In the genomic region with DNA sequence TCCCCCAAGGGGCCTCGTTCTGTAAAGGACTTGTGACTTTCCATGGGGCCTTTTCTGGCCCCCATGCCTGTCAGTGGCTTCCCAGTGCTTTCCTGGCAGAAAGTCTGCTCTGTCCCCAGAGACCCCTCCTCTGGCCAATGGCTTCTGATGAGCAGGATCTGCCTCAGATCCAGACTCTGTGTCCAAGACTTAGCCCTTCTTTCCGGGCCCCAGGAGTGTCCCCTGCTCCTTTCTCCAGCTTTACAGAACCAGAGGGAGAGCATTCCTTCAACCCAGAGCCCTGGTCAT, we compare ENCODE assay signal across 14 mouse cellular contexts. TPM values are rescaled to one million over a fixed set of nuclear protein-coding genes. Genes with fewer than 3 reads are reported as not detected.
DNase-seq lines count a peak whose midpoint lies in the region; ATAC-seq lines count a peak whose summit lies in the region.
"Had no signal": no experiment of that assay in that cellular context is flagged by ENCODE, and none has a peak within 500 bp of the region (broad histone marks: within the 10 kb centered on the region; RNA-seq: fewer than 3 reads in every experiment).

No protein-coding gene starts in this region.

- H3K36me3 ChIP-seq in heart, embryonic 12.5 days: no peaks in the 10 kb centered on the region
- H3K36me3 ChIP-seq in midbrain, embryonic 12.5 days: no peaks in the 10 kb centered on the region
- H3K36me3 ChIP-seq in midbrain, embryonic 14.5 days (ENCODE audit: control insufficient read depth, insufficient read depth, low read length): no peaks in the 10 kb centered on the region
- no peaks in the 10 kb centered on the region for H3K36me3 ChIP-seq in intestine, embryonic 16.5 days (ENCODE audit: control insufficient read depth, insufficient read depth, low read length)
- H3K36me3 ChIP-seq: embryonic facial prominence, embryonic 15.5 days had no signal

- H3K4me2 ChIP-seq in heart, embryonic 12.5 days: no peak overlapping the region
- H3K4me2 ChIP-seq in midbrain, embryonic 12.5 days (replicated peaks): 0 out of 2 replicates have a peak overlapping the region, but pooled peaks have one; percentile 2
- no peak overlapping the region for H3K4me2 ChIP-seq in midbrain, embryonic 14.5 days (ENCODE audit: low read length)
- H3K4me2 ChIP-seq in intestine, embryonic 16.5 days (ENCODE audit: low read depth, low read length): no peak overlapping the region
- H3K4me2 ChIP-seq: embryonic facial prominence, embryonic 15.5 days had no signal

- no peak for ATAC-seq in heart, embryonic 12.5 days (ENCODE audit: insufficient number of reproducible peaks, low FRiP score)
- no peak for ATAC-seq in midbrain, embryonic 12.5 days (ENCODE audit: low FRiP score, low read depth)
- no peak for ATAC-seq in midbrain, embryonic 14.5 days (ENCODE audit: low FRiP score, low TSS enrichment)
- no peak for ATAC-seq in intestine, embryonic 16.5 days
- ATAC-seq: Patski had no signal

- intact Hi-C loops in heart, postnatal 14 days (cut with DNase I): loop anchor here (5.0 kb wide), 1 partner anchor 83 kb away; a partner anchor contains a TSS

- H3K27ac ChIP-seq in heart, embryonic 12.5 days (ENCODE audit: poor library complexity, severe bottlenecking): no peak overlapping the region
- no peak overlapping the region for H3K27ac ChIP-seq in midbrain, embryonic 12.5 days (replicated peaks)
- H3K27ac ChIP-seq in midbrain, embryonic 14.5 days (replicated peaks; ENCODE audit: low read depth, low read length): no peak overlapping the region
- no peak overlapping the region for H3K27ac ChIP-seq in intestine, embryonic 16.5 days (ENCODE audit: low read length)
- H3K27ac ChIP-seq: embryonic facial prominence, embryonic 15.5 days; liver, embryonic 14.5 days had no signal

- H3K4me3 ChIP-seq in heart, embryonic 12.5 days: no peak overlapping the region
- H3K4me3 ChIP-seq in midbrain, embryonic 12.5 days: no peak overlapping the region
- H3K4me3 ChIP-seq in midbrain, embryonic 14.5 days (replicated peaks; ENCODE audit: low read depth, low read length): no peak overlapping the region
- H3K4me3 ChIP-seq in intestine, embryonic 16.5 days (ENCODE audit: low read length): no peak overlapping the region
- H3K4me3 ChIP-seq: embryonic facial prominence, embryonic 15.5 days had no signal

- no peaks in the 10 kb centered on the region for H3K9me3 ChIP-seq in heart, embryonic 12.5 days (replicated peaks)
- H3K9me3 ChIP-seq in midbrain, embryonic 12.5 days: no peaks in the 10 kb centered on the region
- no peaks in the 10 kb centered on the region for H3K9me3 ChIP-seq in midbrain, embryonic 14.5 days (ENCODE audit: control insufficient read depth, low read length)
- no peaks in the 10 kb centered on the region for H3K9me3 ChIP-seq in intestine, embryonic 16.5 days (ENCODE audit: control insufficient read depth, low read length)
- H3K9me3 ChIP-seq: embryonic facial prominence, embryonic 15.5 days; megakaryocyte, embryonic 14.5 days had no signal

- H3K9ac ChIP-seq in heart, embryonic 12.5 days: no peak overlapping the region
- no peak overlapping the region for H3K9ac ChIP-seq in midbrain, embryonic 12.5 days (replicated peaks)
- H3K9ac ChIP-seq in midbrain, embryonic 14.5 days (replicated peaks; ENCODE audit: low read length): no peak overlapping the region
- H3K9ac ChIP-seq in intestine, embryonic 16.5 days (ENCODE audit: low read depth, low read length): no peak overlapping the region
- H3K9ac ChIP-seq: embryonic facial prominence, embryonic 15.5 days; liver, embryonic 14.5 days had no signal

- peak; percentile 40 to 69 for DNase-seq in heart, adult 18-20 months
- DNase-seq in midbrain, embryonic 14.5 days: no peak
- peak; percentile 37 to 54 for DNase-seq in heart, postnatal 14 days
- no peak for DNase-seq in MN1 (ENCODE audit: low spot score)
- no peak for DNase-seq in thymus, postnatal 0 days (ENCODE audit: low spot score)
- DNase-seq: kidney, postnatal 36 days; thymus, postnatal 4 days had no signal

- no peaks in the 10 kb centered on the region for H3K27me3 ChIP-seq in heart, embryonic 12.5 days (replicated peaks)
- H3K27me3 ChIP-seq in midbrain, embryonic 12.5 days: peaks cover 2% of the 10 kb centered on the region; the same call in 1 of the 2 replicates
- H3K27me3 ChIP-seq in midbrain, embryonic 14.5 days (ENCODE audit: control insufficient read depth, insufficient read depth, low read length): no peaks in the 10 kb centered on the region
- no peaks in the 10 kb centered on the region for H3K27me3 ChIP-seq in intestine, embryonic 16.5 days (replicated peaks; ENCODE audit: control insufficient read depth, insufficient read depth, low read length)
- H3K27me3 ChIP-seq: embryonic facial prominence, embryonic 15.5 days; Patski had no signal

- H3K4me1 ChIP-seq in heart, embryonic 12.5 days (replicated peaks): peaks cover 23% of the 10 kb centered on the region
- peaks cover 10% of the 10 kb centered on the region for H3K4me1 ChIP-seq in midbrain, embryonic 12.5 days
- H3K4me1 ChIP-seq in midbrain, embryonic 14.5 days (ENCODE audit: control insufficient read depth, insufficient read depth, low read length): peaks cover 6% of the 10 kb centered on the region; the same call in 1 of the 2 replicates
- H3K4me1 ChIP-seq in intestine, embryonic 16.5 days (ENCODE audit: control insufficient read depth, insufficient read depth, low read length): peaks cover 10% of the 10 kb centered on the region; the same call in 1 of the 2 replicates

- 18% methylated on average over 2 of the region's 2 CpGs for WGBS in heart, embryonic 12.5 days
- WGBS in midbrain, embryonic 12.5 days: 43% methylated on average over 2 of the region's 2 CpGs
- 33% methylated on average over 2 of the region's 2 CpGs for WGBS in midbrain, embryonic 14.5 days
- 41% methylated on average over 2 of the region's 2 CpGs for WGBS in intestine, embryonic 16.5 days

RNA-seq across cellular contexts. Expression of a gene that starts 5.2 kb away (rescaled TPM):
- total RNA-seq in heart, adult 18-20 months (2021): not detected
- not detected in 2 replicates for polyA plus RNA-seq in heart, embryonic 12.5 days (2016; fragmentation: Nextera tagmentation; extraction: Ambion mirVana)
- polyA plus RNA-seq in midbrain, embryonic 12.5 days (2016; fragmentation: Nextera tagmentation; extraction: Ambion mirVana): 0.31 and 0.63 TPM in 2 replicates
- 0.18 and 0.19 TPM in 2 replicates for polyA plus RNA-seq in midbrain, embryonic 14.5 days (2014; fragmentation: Nextera tagmentation; extraction: Ambion mirVana)
- total RNA-seq in heart, postnatal 14 days (2021): not detected
- not detected in 2 replicates for polyA plus RNA-seq in intestine, embryonic 16.5 days (2015; fragmentation: Nextera tagmentation; extraction: Ambion mirVana)
- 0.12 and 0.23 TPM in 2 replicates for polyA plus RNA-seq in thymus, postnatal 0 days (2015; fragmentation: Nextera tagmentation; extraction: Ambion mirVana)
- polyA plus RNA-seq: Patski had no signal

RNA-seq across cellular contexts. Expression of a gene that starts 24.4 kb away (rescaled TPM):
- 1 to 10 TPM; 4.1 to 5.2 TPM for total RNA-seq in heart, adult 18-20 months (2021)
- 6.2 and 6.6 TPM in 2 replicates for polyA plus RNA-seq in heart, embryonic 12.5 days (2016; fragmentation: Nextera tagmentation; extraction: Ambion mirVana)
- 6.7 and 9.1 TPM in 2 replicates for polyA plus RNA-seq in midbrain, embryonic 12.5 days (2016; fragmentation: Nextera tagmentation; extraction: Ambion mirVana)
- 4.9 and 5.6 TPM in 2 replicates for polyA plus RNA-seq in midbrain, embryonic 14.5 days (2014; fragmentation: Nextera tagmentation; extraction: Ambion mirVana)
- 1 to 10 TPM; 3.4 to 5.0 TPM for total RNA-seq in heart, postnatal 14 days (2021)
- 5.4 and 6.1 TPM in 2 replicates for polyA plus RNA-seq in intestine, embryonic 16.5 days (2015; fragmentation: Nextera tagmentation; extraction: Ambion mirVana)
- 5.7 and 7.7 TPM in 2 replicates for polyA plus RNA-seq in thymus, postnatal 0 days (2015; fragmentation: Nextera tagmentation; extraction: Ambion mirVana)

RNA-seq across cellular contexts. Expression of a gene that starts 51.8 kb away (rescaled TPM):
- total RNA-seq in heart, adult 18-20 months (2021): 10 to 100 TPM; 37.9 to 39.9 TPM
- polyA plus RNA-seq in heart, embryonic 12.5 days (2016; fragmentation: Nextera tagmentation; extraction: Ambion mirVana): 79.8 and 87.2 TPM in 2 replicates
- 74.6 and 75.3 TPM in 2 replicates for polyA plus RNA-seq in midbrain, embryonic 12.5 days (2016; fragmentation: Nextera tagmentation; extraction: Ambion mirVana)
- polyA plus RNA-seq in midbrain, embryonic 14.5 days (2014; fragmentation: Nextera tagmentation; extraction: Ambion mirVana): 61.0 and 69.9 TPM in 2 replicates
- total RNA-seq in heart, postnatal 14 days (2021): 10 to 100 TPM; 48.8 to 49.9 TPM
- polyA plus RNA-seq in intestine, embryonic 16.5 days (2015; fragmentation: Nextera tagmentation; extraction: Ambion mirVana): 81.5 and 87.3 TPM in 2 replicates
- polyA plus RNA-seq in thymus, postnatal 0 days (2015; fragmentation: Nextera tagmentation; extraction: Ambion mirVana): 48.3 and 49.5 TPM in 2 replicates

Comparison
In these comparisons a context has a peak if more than half of its experiments do, and no peak if none do; other contexts are left out.
1. DNase-seq: peak in heart, adult 18-20 months (2 of 2) and heart, postnatal 14 days (2 of 2); none in midbrain, embryonic 14.5 days (single experiment), MN1 (single experiment) and thymus, postnatal 0 days (single experiment).